Mouse (Mus musculus) midbrain, embryonic 13.5 days (tissue): ENCODE measurements around the gene Nrap. TPM values are rescaled to one million over a fixed set of nuclear protein-coding genes. Genes with fewer than 3 reads are reported as not detected.

ENCODE experiments used
- ATAC-seq: fragments of 200-750 bp; cut with Nextera tagmentation; 2 replicates; pipeline ENCODE4 v1.8.0; 2017; ENCODE audit warnings: mild to moderate bottlenecking, moderate TSS enrichment, moderate library complexity
- H3K27ac ChIP-seq: fragments of 300-500 bp; sonication (generic); 2 replicates; pipeline ENCODE4 v1.5.1; 2015; ENCODE audit warnings: inconsistent platforms, mild to moderate bottlenecking, moderate library complexity
- H3K27me3 ChIP-seq: fragments of 300-500 bp; sonication (generic); 2 replicates; pipeline ENCODE4 v1.6.1; 2015; ENCODE audit warnings: mild to moderate bottlenecking, inconsistent platforms
- H3K36me3 ChIP-seq: fragments of 300-500 bp; sonication (generic); 2 replicates; pipeline ENCODE4 v1.6.1; 2015; ENCODE audit warnings: mild to moderate bottlenecking, inconsistent platforms
- H3K4me1 ChIP-seq: fragments of 300-500 bp; sonication (generic); replicated peaks from 2 replicates; pipeline ENCODE4 v1.6.1; 2015; ENCODE audit warnings: inconsistent platforms
- H3K4me2 ChIP-seq: fragments of 300-500 bp; sonication (generic); replicated peaks from 2 replicates; pipeline ENCODE4 v1.6.1; 2015; ENCODE audit warnings: moderate library complexity, mild to moderate bottlenecking, inconsistent platforms
- H3K4me3 ChIP-seq: fragments of 300-500 bp; sonication (generic); replicated peaks from 2 replicates; pipeline ENCODE4 v1.5.1; 2015; ENCODE audit warnings: mild to moderate bottlenecking, inconsistent platforms
- H3K9ac ChIP-seq: fragments of 300-500 bp; sonication (generic); replicated peaks from 2 replicates; pipeline ENCODE4 v1.6.1; 2015; ENCODE audit warnings: mild to moderate bottlenecking, inconsistent platforms
- H3K9me3 ChIP-seq: fragments of 300-500 bp; sonication (generic); 2 replicates; pipeline ENCODE4 v1.6.1; 2016; ENCODE audit warnings: mild to moderate bottlenecking, inconsistent platforms
- WGBS: fragments of 180-500 bp; shearing (Covaris S2); methylation state at CpG from one replicate; pipeline ENCODE4 v1.1.7; 2015; 5-methylcytosine and 5-hydroxymethylcytosine counted together
- polyA plus RNA-seq: library from polyadenylated mRNA; unstranded; fragments of >200 nt; fragmentation: Nextera tagmentation; extraction: Ambion mirVana; gene quantifications from 2 replicates; pipeline ENCODE4 v1.2.1, GENCODE M21; 2015

Nrap gene
- polyA plus RNA-seq, 1 experiment from 2014 or later: 0.24 TPM

GRCm38 (mm10) chr19:56395183-56395935 is 5.5 kb upstream of the Nrap start:
- H3K4me2 ChIP-seq: no peak overlapping the region
- no peak for ATAC-seq
- no peak overlapping the region for H3K9ac ChIP-seq
- peaks cover 17% of the 10 kb centered on the region for H3K4me1 ChIP-seq
- no peaks in the 10 kb centered on the region for H3K36me3 ChIP-seq
- H3K9me3 ChIP-seq: no peaks in the 10 kb centered on the region
- H3K4me3 ChIP-seq: no peak overlapping the region
- WGBS: 88% methylated on average over 16 of the region's 16 CpGs
- no peak overlapping the region for H3K27ac ChIP-seq
- H3K27me3 ChIP-seq: peaks cover 36% of the 10 kb centered on the region

- Histone ChIP-seq H3K9me3 (no peaks in the 10 kb centered on the region), H3K27ac (no peak overlapping the region), H3K4me3 (no peak overlapping the region), H3K9ac (no peak overlapping the region), H3K36me3 (no peaks in the 10 kb centered on the region), H3K4me1 (peaks cover 17% of the 10 kb centered on the region), H3K4me2 (no peak overlapping the region), H3K27me3 (peaks cover 36% of the 10 kb centered on the region)
- 89% methylated on average over 9 of the region's 9 CpGs for WGBS
- ATAC-seq: no peak
These were observed 3.6 kb upstream of the Nrap start for GRCm38 (mm10) chr19:56393311-56393866.

GRCm38 (mm10) chr19:56391307-56392046 is 1.6 kb upstream of the Nrap start:
- Histone ChIP-seq H3K4me3 (no peak overlapping the region), H3K36me3 (no peaks in the 10 kb centered on the region)
- ATAC-seq: no peak

GRCm38 (mm10) chr19:56389176-56389575 is 661 bp downstream of the Nrap start:
- Histone ChIP-seq H3K4me2 (no peak overlapping the region), H3K9ac (no peak overlapping the region), H3K36me3 (no peaks in the 10 kb centered on the region), H3K9me3 (no peaks in the 10 kb centered on the region), H3K27ac (no peak overlapping the region), H3K4me1 (no peaks in the 10 kb centered on the region), H3K27me3 (0 out of 2 replicates have a peak, but pooled peaks cover 3% of the 10 kb centered on the region), H3K4me3 (no peak overlapping the region)
- no peak for ATAC-seq
- 94% methylated on average over 11 of the region's 11 CpGs for WGBS

More at GRCm38 (mm10) chr19:56391307-56392046, 1.6 kb upstream of the Nrap start:
- H3K27ac ChIP-seq: no peak overlapping the region
- 89% methylated on average over 6 of the region's 6 CpGs for WGBS
- no peaks in the 10 kb centered on the region for H3K9me3 ChIP-seq
- H3K4me1 ChIP-seq: peaks cover 4% of the 10 kb centered on the region
- H3K27me3 ChIP-seq: peaks cover 25% of the 10 kb centered on the region
- H3K9ac ChIP-seq: no peak overlapping the region
- no peak overlapping the region for H3K4me2 ChIP-seq

- Histone ChIP-seq H3K27ac (no peak overlapping the region), H3K9me3 (no peaks in the 10 kb centered on the region), H3K4me3 (no peak overlapping the region), H3K27me3 (no peaks in the 10 kb centered on the region), H3K4me2 (no peak overlapping the region), H3K9ac (no peak overlapping the region), H3K36me3 (no peaks in the 10 kb centered on the region), H3K4me1 (no peaks in the 10 kb centered on the region)
- 83% methylated on average over 4 of the region's 4 CpGs for WGBS
- no peak for ATAC-seq
These were observed 2.0 kb downstream of the Nrap start for GRCm38 (mm10) chr19:56387726-56388302.

- H3K9me3 ChIP-seq: no peaks in the 10 kb centered on the region
- H3K9ac ChIP-seq: no peak overlapping the region
- WGBS: 89% methylated on average over 10 of the region's 10 CpGs
- no peaks in the 10 kb centered on the region for H3K27me3 ChIP-seq
- H3K4me1 ChIP-seq: no peaks in the 10 kb centered on the region
- no peaks in the 10 kb centered on the region for H3K36me3 ChIP-seq
- no peak overlapping the region for H3K4me3 ChIP-seq
- H3K4me2 ChIP-seq: no peak overlapping the region
- no peak overlapping the region for H3K27ac ChIP-seq
- ATAC-seq: no peak
These were observed 3.7 kb downstream of the Nrap start for GRCm38 (mm10) chr19:56386095-56386494.

- WGBS: 90% methylated on average over 5 of the region's 5 CpGs
- Histone ChIP-seq H3K27me3 (no peaks in the 10 kb centered on the region), H3K9ac (no peak overlapping the region), H3K4me1 (no peaks in the 10 kb centered on the region), H3K4me2 (no peak overlapping the region), H3K27ac (no peak overlapping the region), H3K9me3 (no peaks in the 10 kb centered on the region), H3K4me3 (no peak overlapping the region), H3K36me3 (no peaks in the 10 kb centered on the region)
- no peak for ATAC-seq
These were observed 4.3 kb downstream of the Nrap start for GRCm38 (mm10) chr19:56385546-56385945.

- no peak for ATAC-seq
- Histone ChIP-seq H3K36me3 (no peaks in the 10 kb centered on the region), H3K27me3 (no peaks in the 10 kb centered on the region), H3K4me1 (no peaks in the 10 kb centered on the region), H3K9me3 (no peaks in the 10 kb centered on the region), H3K4me2 (no peak overlapping the region), H3K9ac (no peak overlapping the region), H3K27ac (no peak overlapping the region), H3K4me3 (no peak overlapping the region)
- 93% methylated on average over 10 of the region's 10 CpGs for WGBS
These were observed 8.4 kb downstream of the Nrap start for GRCm38 (mm10) chr19:56381407-56381806.

GRCm38 (mm10) chr19:56380341-56380740 is 9.5 kb downstream of the Nrap start:
- Histone ChIP-seq H3K4me2 (no peak overlapping the region), H3K9ac (no peak overlapping the region), H3K4me1 (no peaks in the 10 kb centered on the region), H3K27me3 (no peaks in the 10 kb centered on the region), H3K36me3 (no peaks in the 10 kb centered on the region), H3K9me3 (no peaks in the 10 kb centered on the region), H3K27ac (no peak overlapping the region), H3K4me3 (no peak overlapping the region)
- no peak for ATAC-seq
- WGBS: 89% methylated on average over 7 of the region's 7 CpGs

GRCm38 (mm10) chr19:56378554-56379172 is 11.2 kb downstream of the Nrap start:
- H3K27me3 ChIP-seq: no peaks in the 10 kb centered on the region
- no peak overlapping the region for H3K9ac ChIP-seq
- H3K9me3 ChIP-seq: no peaks in the 10 kb centered on the region
- ATAC-seq: no peak
- H3K27ac ChIP-seq: no peak overlapping the region
- H3K4me3 ChIP-seq: no peak overlapping the region
- WGBS: 90% methylated on average over 13 of the region's 13 CpGs
- H3K36me3 ChIP-seq: no peaks in the 10 kb centered on the region
- no peak overlapping the region for H3K4me2 ChIP-seq
- H3K4me1 ChIP-seq: no peaks in the 10 kb centered on the region

GRCm38 (mm10) chr19:56378007-56378406 is 11.8 kb downstream of the Nrap start:
- Histone ChIP-seq H3K36me3 (no peaks in the 10 kb centered on the region), H3K4me1 (no peaks in the 10 kb centered on the region), H3K9ac (no peak overlapping the region), H3K9me3 (no peaks in the 10 kb centered on the region), H3K4me2 (no peak overlapping the region), H3K27ac (no peak overlapping the region), H3K4me3 (no peak overlapping the region), H3K27me3 (no peaks in the 10 kb centered on the region)
- no peak for ATAC-seq
- 84% methylated on average over 5 of the region's 5 CpGs for WGBS

GRCm38 (mm10) chr19:56374011-56374410 is 15.8 kb downstream of the Nrap start:
- Histone ChIP-seq H3K9me3 (no peaks in the 10 kb centered on the region), H3K4me1 (0 out of 2 replicates have a peak, but pooled peaks cover 4% of the 10 kb centered on the region), H3K27ac (no peak overlapping the region), H3K4me3 (no peak overlapping the region), H3K9ac (no peak overlapping the region), H3K36me3 (no peaks in the 10 kb centered on the region), H3K4me2 (no peak overlapping the region), H3K27me3 (no peaks in the 10 kb centered on the region)
- WGBS: 69% methylated on average over 10 of the region's 10 CpGs
- no peak for ATAC-seq
